Mouse (Mus musculus): ENCODE measurements around the gene Mael.

- no peak for TF ChIP-seq CTCF (IDR thresholded peaks at IDR 0.05; ENCODE audit: low read depth)
- no peak for TF ChIP-seq EP300 (IDR thresholded peaks at IDR 0.05; ENCODE audit: low read depth)
Observed at GRCm38 (mm10) chr1:166266918-166267317, 28.4 kb upstream of the Mael start.

Measured in liver, embryonic 14.5 days (tissue).